Mouse (Mus musculus) macrophage (primary cell): ENCODE measurements around the gene Ccdc14. TPM values are rescaled to one million over a fixed set of nuclear protein-coding genes. Genes with fewer than 3 reads are reported as not detected.

Experiments
- H3K27ac ChIP-seq: fragments of 350-480 bp; formaldehyde crosslinking; 2 replicates; pipeline ENCODE4 v1.9.0; 2021
- H3K36me3 ChIP-seq: fragments of 350-480 bp; formaldehyde crosslinking; 2 replicates; pipeline ENCODE4 v1.9.0; 2021; ENCODE audit errors: inconsistent target
- H3K4me3 ChIP-seq: fragments of 350-480 bp; formaldehyde crosslinking; 2 replicates; pipeline ENCODE4 v1.9.0; 2021; ENCODE audit errors: inconsistent target
- H3K79me2 ChIP-seq: fragments of 350-480 bp; formaldehyde crosslinking; 2 replicates; pipeline ENCODE4 v1.9.0; 2021; ENCODE audit errors: inconsistent target
- WGBS: methylation state at CpG from one replicate; pipeline ENCODE4 v1.1.7; 2026; ENCODE audit warnings: inconsistent platforms; ENCODE audit not compliant: missing documents; 5-methylcytosine and 5-hydroxymethylcytosine counted together
- polyA plus RNA-seq: library from polyadenylated mRNA; stranded (reverse); fragments of 250-400 nt; gene quantifications from 3 replicates; pipeline ENCODE4 v1.2.4, GENCODE M21; 2018; ENCODE audit warnings: inconsistent platforms

Gene Ccdc14
- polyA plus RNA-seq, 1 experiment from 2014 or later = 1.2 TPM

- Histone ChIP-seq H3K36me3 (no peaks in the 10 kb centered on the region), H3K27ac (no peak overlapping the region), H3K79me2 (no peaks in the 10 kb centered on the region), H3K4me3 (no peak overlapping the region)
- 69% methylated on average over 11 of the region's 11 CpGs for WGBS
These were observed 57.8 kb downstream of the Ccdc14 start for GRCm38 (mm10) chr16:34748081-34748720.

GRCm38 (mm10) chr16:34749536-34749935 is 59.1 kb downstream of the Ccdc14 start:
- 95% methylated on average over 4 of the region's 4 CpGs for WGBS
- Histone ChIP-seq H3K4me3 (no peak overlapping the region), H3K27ac (no peak overlapping the region), H3K79me2 (no peaks in the 10 kb centered on the region), H3K36me3 (no peaks in the 10 kb centered on the region)

- Histone ChIP-seq H3K4me3 (no peak overlapping the region), H3K79me2 (no peaks in the 10 kb centered on the region), H3K36me3 (no peaks in the 10 kb centered on the region), H3K27ac (no peak overlapping the region)
- WGBS = 100% methylated on average over 3 of the region's 3 CpGs
These were observed 61.6 kb downstream of the Ccdc14 start for GRCm38 (mm10) chr16:34752026-34752425.

- Histone ChIP-seq H3K27ac (no peak overlapping the region), H3K79me2 (no peaks in the 10 kb centered on the region), H3K4me3 (no peak overlapping the region), H3K36me3 (no peaks in the 10 kb centered on the region)
- 14% methylated on average over 3 of the region's 3 CpGs for WGBS
These were observed 62.6 kb downstream of the Ccdc14 start for GRCm38 (mm10) chr16:34752977-34753376.

- no peaks in the 10 kb centered on the region for H3K79me2 ChIP-seq
- 76% methylated on average over 7 of the region's 7 CpGs for WGBS
- H3K4me3 ChIP-seq = no peak overlapping the region
- no peaks in the 10 kb centered on the region for H3K36me3 ChIP-seq
- H3K27ac ChIP-seq = no peak overlapping the region
These were observed 66.6 kb downstream of the Ccdc14 start for GRCm38 (mm10) chr16:34756991-34757390.

GRCm38 (mm10) chr16:34758205-34758604 is 67.8 kb downstream of the Ccdc14 start:
- no peaks in the 10 kb centered on the region for H3K36me3 ChIP-seq
- no peak overlapping the region for H3K27ac ChIP-seq
- WGBS = 83% methylated on average over 5 of the region's 5 CpGs
- H3K4me3 ChIP-seq = no peak overlapping the region
- no peaks in the 10 kb centered on the region for H3K79me2 ChIP-seq

- Histone ChIP-seq H3K79me2 (no peaks in the 10 kb centered on the region), H3K4me3 (no peak overlapping the region), H3K36me3 (no peaks in the 10 kb centered on the region), H3K27ac (no peak overlapping the region)
- 90% methylated on average over 9 of the region's 9 CpGs for WGBS
These were observed 73.7 kb downstream of the Ccdc14 start for GRCm38 (mm10) chr16:34763959-34764591.

GRCm38 (mm10) chr16:34765666-34766065 is 75.2 kb downstream of the Ccdc14 start:
- H3K27ac ChIP-seq = no peak overlapping the region
- 93% methylated on average over 1 of the region's 1 CpGs for WGBS

GRCm38 (mm10) chr16:34766193-34766592 is 75.8 kb downstream of the Ccdc14 start:
- WGBS = 100% methylated on average over 1 of the region's 1 CpGs
- no peaks in the 10 kb centered on the region for H3K36me3 ChIP-seq
- no peak overlapping the region for H3K4me3 ChIP-seq
- no peaks in the 10 kb centered on the region for H3K79me2 ChIP-seq
- H3K27ac ChIP-seq = no peak overlapping the region

More at GRCm38 (mm10) chr16:34765666-34766065, 75.2 kb downstream of the Ccdc14 start:
- Histone ChIP-seq H3K4me3 (no peak overlapping the region), H3K36me3 (no peaks in the 10 kb centered on the region), H3K79me2 (no peaks in the 10 kb centered on the region)

- 55% methylated on average over 2 of the region's 2 CpGs for WGBS
- no peaks in the 10 kb centered on the region for H3K36me3 ChIP-seq
- H3K4me3 ChIP-seq = no peak overlapping the region
- no peak overlapping the region for H3K27ac ChIP-seq
- H3K79me2 ChIP-seq = no peaks in the 10 kb centered on the region
These were observed 77.0 kb downstream of the Ccdc14 start for GRCm38 (mm10) chr16:34767443-34767842.

GRCm38 (mm10) chr16:34768436-34768835 is 78.0 kb downstream of the Ccdc14 start:
- H3K4me3 ChIP-seq = no peak overlapping the region
- WGBS = 96% methylated on average over 4 of the region's 4 CpGs
- no peaks in the 10 kb centered on the region for H3K36me3 ChIP-seq
- H3K27ac ChIP-seq = no peak overlapping the region
- no peaks in the 10 kb centered on the region for H3K79me2 ChIP-seq

GRCm38 (mm10) chr16:34770127-34770526 is 79.7 kb downstream of the Ccdc14 start:
- Histone ChIP-seq H3K4me3 (no peak overlapping the region), H3K79me2 (no peaks in the 10 kb centered on the region), H3K27ac (no peak overlapping the region), H3K36me3 (no peaks in the 10 kb centered on the region)
- 21% methylated on average over 4 of the region's 4 CpGs for WGBS

GRCm38 (mm10) chr16:34772445-34773032 is 82.1 kb downstream of the Ccdc14 start:
- Histone ChIP-seq H3K4me3 (no peak overlapping the region), H3K36me3 (no peaks in the 10 kb centered on the region), H3K79me2 (no peaks in the 10 kb centered on the region), H3K27ac (no peak overlapping the region)
- WGBS = 38% methylated on average over 4 of the region's 4 CpGs
